Mouse (Mus musculus): ENCODE results near the gene Zfp771.

The Zfp771 gene

GRCm38 (mm10) chr7:127280092-127280491 is 36.0 kb downstream of the Zfp771 start:
- no peak for DNase-seq (ENCODE audit: extremely low read depth, insufficient read length, low spot score)

- no peak for DNase-seq (ENCODE audit: extremely low read depth, insufficient read length, low spot score)
These were observed 37.0 kb downstream of the Zfp771 start for GRCm38 (mm10) chr7:127281114-127281513.

GRCm38 (mm10) chr7:127282190-127282589 is 38.1 kb downstream of the Zfp771 start:
- DNase-seq (ENCODE audit: extremely low read depth, insufficient read length, low spot score): no peak

- DNase-seq (ENCODE audit: extremely low read depth, insufficient read length, low spot score): no peak
These were observed 41.1 kb downstream of the Zfp771 start for GRCm38 (mm10) chr7:127285154-127285553.

- no peak for DNase-seq (ENCODE audit: extremely low read depth, insufficient read length, low spot score)
These were observed 43.9 kb downstream of the Zfp771 start for GRCm38 (mm10) chr7:127287940-127288339.

GRCm38 (mm10) chr7:127289306-127289705 is 45.2 kb downstream of the Zfp771 start:
- no peak for DNase-seq (ENCODE audit: extremely low read depth, insufficient read length, low spot score)

- DNase-seq (ENCODE audit: extremely low read depth, insufficient read length, low spot score): no peak
These were observed 46.1 kb downstream of the Zfp771 start for GRCm38 (mm10) chr7:127290142-127290541.

GRCm38 (mm10) chr7:127296098-127296497 is 52.0 kb downstream of the Zfp771 start, which contains the start of gene Itgal:
Itgal (plus strand) TSS chr7:127296260.
- DNase-seq (ENCODE audit: extremely low read depth, insufficient read length, low spot score): no peak

- no peak for DNase-seq (ENCODE audit: extremely low read depth, insufficient read length, low spot score)
These were observed 52.9 kb downstream of the Zfp771 start for GRCm38 (mm10) chr7:127296786-127297555.

GRCm38 (mm10) chr7:127297586-127298193 is 53.6 kb downstream of the Zfp771 start:
- DNase-seq (ENCODE audit: extremely low read depth, insufficient read length, low spot score): no peak
